ENCODE assay signal across 20 mouse cellular contexts in the genomic region with DNA sequence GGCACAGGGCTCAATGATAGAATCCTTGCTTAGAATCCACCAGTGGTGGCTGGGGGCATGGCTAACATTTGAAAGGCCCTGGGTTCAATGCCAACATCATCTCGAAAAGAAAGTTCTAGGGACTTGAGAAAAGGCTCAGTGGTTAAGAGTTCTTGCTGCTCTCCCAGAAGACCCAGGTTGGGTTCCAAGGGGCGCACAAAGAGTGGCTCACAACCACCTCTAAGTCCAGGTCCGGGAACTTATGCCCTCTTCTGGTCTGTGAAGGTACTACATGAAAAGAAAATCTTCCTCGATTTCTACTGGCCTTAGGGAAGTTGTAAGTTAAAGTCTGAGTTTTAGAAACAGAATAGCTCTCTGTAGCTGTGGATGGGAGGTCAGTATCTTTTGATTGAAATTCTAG. TPM values are rescaled to one million over a fixed set of nuclear protein-coding genes. Genes with fewer than 3 reads are reported as not detected.
DNase-seq lines count a peak whose midpoint lies in the region; ATAC-seq and TF ChIP-seq lines count a peak whose summit lies in the region.
"Had no signal": no experiment of that assay in that cellular context is flagged by ENCODE, and none has a peak within 500 bp of the region (broad histone marks: within the 10 kb centered on the region; RNA-seq: fewer than 3 reads in every experiment).

No protein-coding gene starts in this region.

- no peak overlapping the region for H3K27ac ChIP-seq in gastrocnemius, adult 2 months
- no peak overlapping the region for H3K27ac ChIP-seq in liver, postnatal 0 days (ENCODE audit: low read depth)
- H3K27ac ChIP-seq in liver, embryonic 11.5 days (ENCODE audit: low read depth, low read length): no peak overlapping the region
- H3K27ac ChIP-seq: forebrain, embryonic 13.5 days; midbrain, embryonic 15.5 days; neural tube, embryonic 15.5 days had no signal

- no peak for TF ChIP-seq EP300 in liver, postnatal 0 days (IDR thresholded peaks at IDR 0.05; ENCODE audit: low read depth)

- WGBS in liver, postnatal 0 days (ENCODE audit: insufficient replicate concordance): 47% methylated on average over 4 of the region's 4 CpGs
- WGBS in liver, embryonic 11.5 days: 43% methylated on average over 4 of the region's 4 CpGs

- DNase-seq in gastrocnemius, adult 2 months: no peak
- no peak for DNase-seq in gastrocnemius, postnatal 14 days
- no peak for DNase-seq in liver, postnatal 0 days
- no peak for DNase-seq in liver, embryonic 11.5 days (ENCODE audit: low spot score)
- DNase-seq in Patski (ENCODE audit: low read depth, low spot score): no peak
- peak; percentile 23 for DNase-seq in retina, embryonic 14.5 days (ENCODE audit: low spot score)
- no peak for DNase-seq in kidney, adult 18-20 months
- DNase-seq in ovary, postnatal 14 days (ENCODE audit: low spot score): no peak
- DNase-seq: B cell, adult 2 months; cerebellum, adult 8-10 months; gastrocnemius, postnatal 36 days; heart, postnatal 4 days; kidney, adult 8-10 months; lung, postnatal 10 days; right cerebral cortex, postnatal 25 days had no signal

- H3K9ac ChIP-seq in liver, postnatal 0 days (replicated peaks): no peak overlapping the region
- no peak overlapping the region for H3K9ac ChIP-seq in liver, embryonic 11.5 days (ENCODE audit: low read depth, low read length)
- H3K9ac ChIP-seq: forebrain, embryonic 13.5 days; midbrain, embryonic 15.5 days; neural tube, embryonic 15.5 days had no signal

- no peaks in the 10 kb centered on the region for H3K4me1 ChIP-seq in liver, postnatal 0 days (ENCODE audit: insufficient read depth)
- no peaks in the 10 kb centered on the region for H3K4me1 ChIP-seq in liver, embryonic 11.5 days (replicated peaks; ENCODE audit: control insufficient read depth, insufficient read depth, low read length)
- H3K4me1 ChIP-seq: forebrain, embryonic 13.5 days; midbrain, embryonic 15.5 days; neural tube, embryonic 15.5 days had no signal

- H3K4me3 ChIP-seq in gastrocnemius, adult 2 months: no peak overlapping the region
- no peak overlapping the region for H3K4me3 ChIP-seq in liver, postnatal 0 days (ENCODE audit: low read depth, low read length)
- no peak overlapping the region for H3K4me3 ChIP-seq in liver, embryonic 11.5 days (ENCODE audit: low read depth, low read length)
- H3K4me3 ChIP-seq: forebrain, embryonic 13.5 days; midbrain, embryonic 15.5 days; neural tube, embryonic 15.5 days had no signal

- no peaks in the 10 kb centered on the region; the same call in 1 of the 2 replicates for H3K9me3 ChIP-seq in liver, postnatal 0 days (ENCODE audit: low read length)
- H3K9me3 ChIP-seq in liver, embryonic 11.5 days (ENCODE audit: control insufficient read depth, low read length): no peaks in the 10 kb centered on the region
- H3K9me3 ChIP-seq: forebrain, embryonic 13.5 days; midbrain, embryonic 15.5 days; neural tube, embryonic 15.5 days had no signal

- ATAC-seq in liver, postnatal 0 days: no peak
- ATAC-seq in liver, embryonic 11.5 days (replicated peaks; ENCODE audit: low FRiP score): no peak
- no peak for ATAC-seq in Patski
- ATAC-seq: forebrain, embryonic 13.5 days; midbrain, embryonic 15.5 days had no signal

- H3K36me3 ChIP-seq in liver, postnatal 0 days (replicated peaks; ENCODE audit: insufficient read depth, low read length): no peaks in the 10 kb centered on the region
- peaks cover 11% of the 10 kb centered on the region for H3K36me3 ChIP-seq in liver, embryonic 11.5 days (ENCODE audit: control insufficient read depth, insufficient read depth, low read length)

- intact Hi-C loops in gastrocnemius, adult 2 months (cut with DNase I): no loop called here
- intact Hi-C loops in gastrocnemius, postnatal 14 days (cut with DNase I; ENCODE audit: low total_unique reads): no loop called here

- in situ Hi-C loops in Patski (cut with MboI; ENCODE audit: low pct_unique_long_range_greater_than_20kb): loop anchor here (5.0 kb wide), 2 partner anchors 134 to 319 kb away; no protein-coding TSS in a partner anchor

- peak; percentile 17; the same call in 1 of the 2 replicates for TF ChIP-seq CTCF in gastrocnemius, adult 2 months (IDR thresholded peaks at IDR 0.05)
- TF ChIP-seq CTCF in liver, postnatal 0 days (IDR thresholded peaks at IDR 0.05; ENCODE audit: low read depth): peak; percentile 51
- TF ChIP-seq CTCF in Patski (IDR thresholded peaks at IDR 0.05): peak; percentile 48

- no peaks in the 10 kb centered on the region for H3K27me3 ChIP-seq in liver, postnatal 0 days (ENCODE audit: insufficient read depth, low read length)
- H3K27me3 ChIP-seq in liver, embryonic 11.5 days (replicated peaks; ENCODE audit: control insufficient read depth, insufficient read depth, low read length): no peaks in the 10 kb centered on the region
- no peaks in the 10 kb centered on the region for H3K27me3 ChIP-seq in Patski
- H3K27me3 ChIP-seq: forebrain, embryonic 13.5 days; midbrain, embryonic 15.5 days; neural tube, embryonic 15.5 days had no signal

- CTCF ChIA-PET in Patski (lab: Charles Lee): interaction anchor here (0.8 to 0.9 kb wide), 2 partner anchors 12 to 21 kb away, joined by 3 read pairs; no protein-coding TSS in a partner anchor

- POLR2A ChIA-PET in Patski (lab: Charles Lee): no interaction called here

- H3K4me2 ChIP-seq in liver, postnatal 0 days (ENCODE audit: low read depth, low read length): no peak overlapping the region
- no peak overlapping the region for H3K4me2 ChIP-seq in liver, embryonic 11.5 days
- H3K4me2 ChIP-seq: forebrain, embryonic 13.5 days; midbrain, embryonic 15.5 days; neural tube, embryonic 15.5 days had no signal

RNA-seq across cellular contexts. Expression of gene Zfp61, which starts 14.9 kb away (rescaled TPM):
- total RNA-seq in gastrocnemius, adult 2 months (2021): 1 to 10 TPM; 2.6 to 4.1 TPM
- 1 to 10 TPM; 2.6 to 3.8 TPM for total RNA-seq in gastrocnemius, postnatal 14 days (2021)
- polyA plus RNA-seq in liver, postnatal 0 days (2015; fragmentation: Nextera tagmentation; extraction: Ambion mirVana): 1.6 and 1.8 TPM in 2 replicates
- polyA plus RNA-seq in liver, embryonic 11.5 days (2014; fragmentation: Nextera tagmentation; extraction: Ambion mirVana): 10.8 and 13.2 TPM in 2 replicates
- 14.0 TPM for polyA plus RNA-seq in Patski (2021)

RNA-seq across cellular contexts. Expression of gene Zfp93, which starts 15.9 kb away (rescaled TPM):
- total RNA-seq in gastrocnemius, adult 2 months (2021): 1 to 10 TPM; 4.3 to 5.9 TPM
- total RNA-seq in gastrocnemius, postnatal 14 days (2021): 1 to 10 TPM; 3.0 to 3.7 TPM
- 1.1 and 1.2 TPM in 2 replicates for polyA plus RNA-seq in liver, postnatal 0 days (2015; fragmentation: Nextera tagmentation; extraction: Ambion mirVana)
- 3.5 and 3.8 TPM in 2 replicates for polyA plus RNA-seq in liver, embryonic 11.5 days (2014; fragmentation: Nextera tagmentation; extraction: Ambion mirVana)
- polyA plus RNA-seq in Patski (2021): 12.5 TPM

RNA-seq across cellular contexts. Expression of gene Zfp94, which starts 30.4 kb away (rescaled TPM):
- 1 to 10 TPM; 2.4 to 2.5 TPM for total RNA-seq in gastrocnemius, adult 2 months (2021)
- total RNA-seq in gastrocnemius, postnatal 14 days (2021): 1 to 10 TPM; 1.7 to 2.4 TPM
- 1.8 and 2.2 TPM in 2 replicates for polyA plus RNA-seq in liver, postnatal 0 days (2015; fragmentation: Nextera tagmentation; extraction: Ambion mirVana)
- 5.6 and 5.8 TPM in 2 replicates for polyA plus RNA-seq in liver, embryonic 11.5 days (2014; fragmentation: Nextera tagmentation; extraction: Ambion mirVana)
- polyA plus RNA-seq in Patski (2021): 8.8 TPM

RNA-seq across cellular contexts. Expression of gene Zfp108, which starts 31.5 kb away (rescaled TPM):
- 1 to 10 TPM; 1.9 to 2.3 TPM for total RNA-seq in gastrocnemius, adult 2 months (2021)
- total RNA-seq in gastrocnemius, postnatal 14 days (2021): 1 to 10 TPM; 1.4 TPM
- 0.31 and 0.79 TPM in 2 replicates for polyA plus RNA-seq in liver, postnatal 0 days (2015; fragmentation: Nextera tagmentation; extraction: Ambion mirVana)
- 1.3 and 1.4 TPM in 2 replicates for polyA plus RNA-seq in liver, embryonic 11.5 days (2014; fragmentation: Nextera tagmentation; extraction: Ambion mirVana)
- 4.6 TPM for polyA plus RNA-seq in Patski (2021)

RNA-seq across cellular contexts. Expression of gene Tescl, which starts 47.6 kb away (rescaled TPM):
- total RNA-seq in gastrocnemius, adult 2 months (2021): not detected
- total RNA-seq in gastrocnemius, postnatal 14 days (2021): not detected
- not detected in 2 replicates for polyA plus RNA-seq in liver, postnatal 0 days (2015; fragmentation: Nextera tagmentation; extraction: Ambion mirVana)
- 0.22 TPM in 1 of 2 replicates, not detected in the other for polyA plus RNA-seq in liver, embryonic 11.5 days (2014; fragmentation: Nextera tagmentation; extraction: Ambion mirVana)
- polyA plus RNA-seq in Patski (2021): not detected
- total RNA-seq: gastrocnemius, postnatal 36 days had no signal
- polyA plus RNA-seq: embryonic facial prominence, embryonic 11.5 days; forebrain, embryonic 13.5 days; limb, embryonic 11.5 days had no signal
